Mouse (Mus musculus) cerebellum, postnatal 4 days (tissue): ENCODE measurements at regions not wholly inside any gene's neighbourhood (a gene's known extent, or its start where the extent isn't known, plus 50 kb on each side); places are given as distances from the start of the nearest gene placed in this dataset.

Experiments used
- DNase-seq, 2 experiments: peaks; one replicate each; pipeline ENCODE4 v3.0.0; 2022; ENCODE audit warnings: low spot score in 2 of 2, mixed read lengths in 1 of 2

DNA sequence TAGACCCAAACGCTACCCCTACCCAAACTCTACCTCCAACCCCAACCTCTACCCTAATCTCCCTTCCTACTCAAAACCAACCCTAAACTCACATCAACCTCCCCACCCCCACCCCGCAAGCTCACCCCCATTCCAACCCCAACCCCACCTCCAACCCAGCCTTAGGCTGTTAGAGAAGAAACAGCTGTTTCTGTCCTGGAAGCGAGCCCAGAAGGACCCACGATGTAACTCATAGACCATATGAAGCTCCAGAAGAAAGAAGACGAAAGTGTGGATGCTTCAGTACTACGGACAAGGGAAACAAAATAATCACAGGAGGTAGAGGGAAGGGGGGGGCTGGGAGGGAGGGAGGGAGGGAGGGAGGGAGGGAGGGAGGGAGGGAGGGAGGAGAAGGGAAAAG lies 58.4 kb downstream of the Sox11 start:
- DNase-seq, result no peak

DNA sequence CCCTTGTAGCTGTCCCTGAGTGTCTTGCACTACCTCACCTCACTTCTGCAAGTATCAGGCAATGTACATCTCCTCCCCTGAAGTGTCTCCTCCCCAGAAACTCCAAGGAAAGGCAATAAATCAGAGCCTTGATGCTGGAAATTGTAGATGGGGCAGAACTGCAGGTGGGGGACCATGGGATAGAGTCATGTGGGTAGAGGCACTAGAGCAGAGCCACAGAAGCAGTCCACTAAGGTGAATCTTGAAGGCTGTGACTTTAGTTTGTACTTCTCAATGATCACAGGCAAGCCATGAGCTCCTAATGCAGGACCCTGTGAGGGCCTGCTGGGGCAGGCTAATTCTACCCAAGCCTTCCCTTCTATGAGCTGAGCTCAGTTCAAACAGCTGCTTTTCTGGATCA lies 80.4 kb downstream of the Sox11 start:
- no peak for DNase-seq

DNA sequence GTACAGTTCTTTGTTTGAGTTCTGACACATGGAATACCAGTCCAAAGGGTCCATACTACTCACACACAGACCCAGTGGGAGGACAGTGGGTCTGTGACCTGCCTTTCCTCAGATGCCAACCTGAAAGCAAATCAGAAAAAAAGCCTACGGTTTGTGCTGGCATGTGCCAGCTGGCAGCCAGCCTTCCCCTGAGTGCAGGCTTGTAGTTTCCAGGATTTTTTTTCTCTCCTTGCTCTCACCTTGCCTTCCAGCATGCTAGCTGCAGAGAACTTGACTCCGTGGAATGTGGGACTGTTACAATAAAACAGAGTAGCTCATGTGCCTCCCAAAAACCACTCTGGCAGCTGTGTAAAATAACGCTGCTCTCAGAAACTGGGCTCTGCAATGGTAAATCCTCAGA lies 88.2 kb downstream of the Sox11 start:
- DNase-seq, result no peak

DNA sequence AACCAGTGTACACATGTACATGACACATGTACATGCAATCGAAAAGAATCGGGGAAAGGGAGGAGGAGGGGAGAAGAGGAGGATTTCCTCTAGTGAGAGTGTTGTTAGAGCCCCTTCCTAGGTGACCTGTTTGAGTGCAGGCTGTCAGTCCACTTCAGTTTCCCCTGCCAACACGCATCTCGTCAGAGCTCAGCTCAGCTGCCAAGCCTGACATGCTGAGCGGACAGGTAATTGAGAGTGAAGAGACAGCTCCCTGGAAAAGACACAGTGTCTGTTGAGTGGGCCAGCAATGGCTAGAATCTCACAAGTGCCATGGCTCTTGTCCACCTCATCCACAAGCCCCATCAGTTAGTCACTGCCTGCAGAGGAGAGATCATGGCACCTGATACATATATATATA lies 90.9 kb downstream of the Sox11 start:
- DNase-seq, result no peak

DNA sequence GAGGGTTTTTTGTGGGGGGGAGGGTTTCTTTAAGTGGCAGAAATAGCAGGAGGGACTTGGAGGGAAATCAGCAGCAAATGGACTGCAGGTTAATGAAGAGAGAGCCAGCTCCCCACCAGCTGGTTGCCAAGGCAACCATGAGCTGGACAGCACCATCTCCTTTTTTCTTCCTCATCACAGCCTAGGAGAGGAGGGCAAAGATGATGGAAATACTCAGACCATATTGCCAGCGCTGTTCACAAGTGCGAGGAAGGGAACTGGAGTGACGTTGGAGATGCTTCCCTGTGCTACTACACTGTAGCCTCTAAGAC lies 93.9 kb downstream of the Sox11 start:
- DNase-seq, result peak in 1 of 2 experiments; percentile 30

DNA sequence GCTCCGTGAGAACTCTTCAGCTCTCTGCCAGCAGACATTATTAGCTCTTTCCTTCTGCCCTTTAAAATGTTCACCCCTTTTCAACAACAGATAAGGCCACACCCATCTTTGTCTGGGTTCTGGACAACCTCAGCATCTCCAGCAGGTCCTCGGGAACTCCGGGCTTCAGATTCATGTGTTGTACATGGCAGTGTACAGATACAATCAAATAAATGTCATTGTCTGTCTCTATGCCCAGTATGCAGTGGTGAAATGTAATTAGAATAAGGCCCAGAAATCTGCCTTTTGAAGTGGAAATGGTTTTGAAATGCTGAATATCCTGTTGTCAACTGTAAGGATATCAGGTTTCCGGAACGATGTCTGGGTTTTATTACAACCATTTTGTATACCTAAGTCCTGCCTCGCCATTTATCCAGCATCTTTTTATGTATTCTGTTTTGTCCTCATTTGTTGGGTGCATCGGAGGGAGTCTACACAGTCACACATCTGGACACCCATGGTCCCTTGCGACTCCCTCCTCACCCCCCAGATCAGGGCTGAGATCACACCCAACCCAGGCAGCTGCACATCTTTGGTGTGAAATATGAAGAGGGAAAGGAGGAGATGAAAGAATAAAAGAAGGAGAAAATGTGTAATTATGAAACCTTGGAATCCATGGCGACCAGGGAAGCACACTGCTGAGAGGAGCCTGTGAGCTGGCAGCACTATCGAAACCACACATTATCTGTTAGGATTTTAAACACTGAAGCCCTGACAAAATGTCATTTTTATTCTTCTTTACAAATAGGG lies 94.4 kb downstream of the Sox11 start:
- no peak for DNase-seq

DNA sequence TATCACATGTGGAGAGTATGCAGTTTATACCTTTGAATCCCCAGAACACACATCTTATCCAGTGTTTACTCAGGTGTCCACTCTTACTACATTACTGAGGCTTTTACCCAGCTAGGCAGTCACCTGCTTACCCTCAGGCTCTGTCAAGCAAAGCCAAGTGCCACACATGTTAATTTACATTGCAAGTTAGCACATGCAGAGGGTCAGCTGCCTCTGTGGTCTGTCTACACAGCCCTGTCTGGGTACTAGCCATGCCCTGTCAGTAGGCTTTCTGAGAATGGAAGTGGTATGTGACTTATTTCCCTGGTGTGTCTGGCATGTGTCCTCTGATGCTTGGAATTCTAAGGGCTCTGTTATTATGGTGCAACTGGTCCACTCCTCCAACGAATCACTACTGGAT lies 106.6 kb downstream of the Sox11 start:
- no peak for DNase-seq

DNA sequence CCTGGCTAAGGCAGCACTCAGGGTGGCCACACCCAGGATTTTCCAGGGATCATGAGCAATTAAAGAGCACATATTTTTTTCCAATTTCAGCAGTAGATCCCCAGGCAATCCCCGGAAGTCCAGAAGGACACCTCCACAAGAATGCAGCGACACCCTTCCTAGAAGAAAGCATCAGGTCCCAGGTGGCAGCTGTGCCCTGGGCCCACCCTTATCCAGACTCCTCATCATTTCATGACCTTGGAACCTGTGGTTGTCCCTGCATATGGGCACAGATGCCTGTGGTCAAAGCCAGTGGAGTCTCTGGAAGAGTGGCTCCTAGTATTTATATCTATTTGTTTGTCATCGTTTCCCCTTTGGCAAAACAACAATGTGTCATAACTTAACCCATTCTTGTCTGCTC lies 120.8 kb downstream of the Sox11 start:
- DNase-seq, result no peak

DNA sequence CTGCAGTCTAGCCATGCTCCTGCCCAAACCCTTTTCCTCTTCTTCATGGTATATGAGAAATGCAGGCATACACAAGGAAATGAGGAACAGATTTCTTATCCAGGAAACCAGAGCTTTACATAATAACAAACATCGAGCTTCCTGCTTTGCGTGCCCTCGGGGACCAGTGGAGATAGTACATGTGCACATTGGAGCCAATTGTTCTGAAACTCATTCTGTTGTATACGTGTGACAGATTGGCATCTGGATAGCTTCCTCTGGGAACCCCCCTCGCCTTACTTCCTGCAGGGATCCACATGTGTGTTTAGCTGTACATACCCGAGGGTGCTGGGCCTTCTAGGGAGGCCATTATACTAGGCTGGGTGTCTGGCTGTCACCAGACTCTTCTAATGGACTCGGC lies 141.2 kb downstream of the Sox11 start:
- no peak for DNase-seq

DNA sequence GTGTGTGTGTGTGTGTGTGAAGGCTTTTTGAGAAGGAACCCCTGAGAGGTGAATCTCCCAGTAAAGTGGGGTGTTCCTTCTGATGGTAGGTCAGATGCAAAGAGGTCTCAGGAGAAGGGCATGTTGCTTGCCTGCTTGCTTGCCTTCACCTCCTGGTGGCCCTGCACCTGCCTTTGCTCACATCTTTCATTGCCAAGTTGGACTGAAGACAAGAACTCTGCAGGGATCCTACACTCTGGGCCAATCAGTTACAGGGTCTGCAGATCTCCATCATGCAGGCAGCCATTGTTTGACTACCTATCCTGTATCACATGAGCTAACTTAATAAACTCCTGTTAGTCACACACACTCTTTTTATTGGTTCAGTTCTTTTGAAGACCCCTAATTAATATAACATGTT lies 148.4 kb downstream of the Sox11 start:
- DNase-seq, result peak in 1 of 2 experiments; percentile 13

DNA sequence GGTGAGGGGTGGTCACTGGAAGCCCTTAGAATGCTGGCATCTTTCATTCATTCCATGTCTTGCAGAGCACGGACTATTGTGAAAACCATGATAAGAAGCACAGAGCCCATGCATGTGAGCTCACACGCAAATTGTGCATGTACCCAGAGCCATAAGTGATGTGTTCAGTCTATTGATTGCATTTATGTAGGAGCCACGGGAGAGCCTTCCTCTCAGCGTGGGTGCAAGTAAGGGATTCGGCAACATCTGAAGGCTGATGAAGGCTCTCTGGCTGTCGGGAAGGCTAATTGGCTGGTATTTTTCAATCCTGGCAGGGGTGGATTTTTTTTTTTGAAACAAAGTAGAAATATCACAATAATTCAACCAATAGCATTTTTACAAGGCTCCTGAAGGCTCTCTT lies 150.5 kb downstream of the Sox11 start:
- DNase-seq, result no peak

DNA sequence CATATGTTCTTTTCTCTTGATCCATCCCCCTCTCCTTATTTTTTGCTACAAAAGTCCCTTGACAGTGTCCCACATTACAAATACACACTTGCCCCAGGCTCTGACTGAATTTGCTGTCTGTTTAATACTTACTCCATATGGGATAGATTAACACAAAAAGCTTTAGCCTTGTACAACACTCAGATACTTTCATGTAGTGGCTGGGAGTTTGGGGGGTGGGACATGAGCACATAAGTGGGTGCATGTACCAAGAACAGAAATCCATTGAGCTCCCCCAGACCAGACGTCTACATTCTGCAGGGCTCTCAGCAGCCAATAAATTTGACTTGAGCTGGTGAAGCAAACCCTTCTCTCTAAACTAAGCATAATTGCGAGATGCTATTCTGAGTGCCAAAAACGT lies 154.9 kb downstream of the Sox11 start:
- no peak for DNase-seq

DNA sequence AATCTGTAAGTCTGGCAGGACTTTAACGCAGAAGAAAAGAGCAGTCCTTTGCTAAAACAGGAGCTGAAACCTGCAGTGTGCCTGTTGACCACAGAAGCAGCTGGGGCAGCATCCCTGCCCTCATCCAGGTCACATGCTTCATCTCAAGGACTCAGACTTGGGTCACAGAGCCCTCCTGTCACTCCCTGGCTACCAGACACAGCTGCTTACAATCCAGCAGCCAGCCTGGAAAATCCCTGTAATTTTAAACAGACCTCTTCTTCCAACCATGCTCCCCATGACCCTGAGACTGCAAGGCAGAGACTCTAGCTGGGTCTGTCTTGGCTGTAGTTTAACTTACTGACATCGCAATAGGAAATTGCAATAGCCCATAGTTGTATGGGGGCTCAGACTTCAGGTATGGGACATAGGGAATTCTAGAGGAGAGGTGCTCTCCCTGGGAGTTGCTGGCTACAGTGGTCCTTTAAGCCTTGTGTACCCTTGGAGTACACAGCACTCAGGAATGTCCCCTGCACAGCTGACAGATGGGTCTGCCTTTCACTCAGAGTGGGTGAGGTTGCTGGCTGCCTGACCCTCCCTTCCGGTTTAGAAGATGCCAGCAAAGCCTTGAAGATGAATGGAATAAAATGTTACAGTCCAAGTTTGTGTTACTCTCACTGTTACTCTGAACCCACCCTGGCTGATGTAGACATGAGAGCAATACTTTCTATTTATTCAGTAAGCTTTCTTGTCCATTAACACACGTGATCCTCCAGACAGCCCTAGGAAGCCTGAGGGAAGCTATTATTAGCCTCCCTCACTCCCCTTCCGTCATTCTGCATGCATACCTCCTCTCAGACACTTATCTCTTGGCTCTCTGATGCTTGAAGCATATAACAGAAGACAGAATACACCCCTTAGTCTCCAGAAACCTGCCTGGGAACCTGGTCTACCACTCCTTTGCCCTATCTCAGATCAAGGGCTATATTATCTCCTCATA lies 159.7 kb downstream of the Sox11 start:
- no peak for DNase-seq

DNA sequence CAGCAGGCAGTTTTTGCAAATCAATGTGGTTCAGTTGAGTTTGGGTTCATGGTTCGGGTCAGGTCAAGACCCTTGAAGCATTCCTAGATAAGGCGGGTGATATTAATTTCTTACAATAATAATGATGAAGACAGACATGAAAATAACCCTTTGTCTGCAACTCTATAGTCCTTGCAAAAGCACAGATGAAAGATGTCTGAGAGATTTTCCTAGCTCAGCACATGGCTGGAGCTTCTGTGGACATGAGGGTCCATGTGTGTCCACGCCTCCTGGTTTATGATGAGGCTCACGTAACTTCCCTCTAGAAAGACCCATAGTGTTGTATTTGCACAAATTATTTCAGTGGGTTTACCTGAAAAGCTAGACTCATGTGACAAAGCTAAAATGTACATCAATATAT lies 168.8 kb downstream of the Sox11 start:
- DNase-seq, result no peak

DNA sequence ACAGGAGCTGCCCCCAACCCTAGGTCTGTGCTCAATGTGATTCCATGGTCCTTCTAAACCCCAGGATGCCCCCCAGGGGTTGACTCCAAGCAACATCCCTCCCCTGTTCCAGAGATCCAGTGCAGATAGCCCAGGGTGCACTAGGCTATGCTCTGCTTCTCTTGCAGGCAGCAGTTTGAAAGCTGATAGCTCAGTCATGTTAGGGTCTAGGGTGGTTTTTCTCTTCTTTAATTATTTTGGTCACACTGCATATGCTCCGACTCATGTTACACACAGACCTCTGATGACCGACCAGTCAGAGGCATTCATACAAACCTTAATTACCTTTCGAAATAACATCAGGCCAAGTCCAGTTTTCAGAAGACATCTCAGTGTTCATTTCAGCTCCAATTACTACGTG lies 169.2 kb downstream of the Sox11 start:
- DNase-seq, result no peak

DNA sequence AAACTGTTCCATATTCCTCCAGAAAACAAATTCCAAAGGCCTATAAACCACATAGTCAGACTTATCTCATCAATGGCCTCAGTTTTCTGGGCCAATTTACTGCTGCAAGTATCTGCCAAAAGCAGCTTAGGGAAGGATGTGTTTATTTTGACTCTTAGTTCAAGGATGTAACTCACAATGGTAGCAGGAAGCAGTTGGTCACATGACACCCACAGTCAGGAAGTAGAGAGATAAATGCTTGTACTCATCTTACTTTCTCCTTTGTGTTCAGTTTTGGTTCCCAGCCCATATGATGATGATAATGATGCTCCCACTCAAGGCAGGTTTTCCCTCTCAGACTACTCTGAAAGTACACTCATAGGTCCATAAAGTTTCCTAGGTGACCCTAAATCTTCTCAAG lies 170.8 kb downstream of the Sox11 start:
- no peak for DNase-seq

DNA sequence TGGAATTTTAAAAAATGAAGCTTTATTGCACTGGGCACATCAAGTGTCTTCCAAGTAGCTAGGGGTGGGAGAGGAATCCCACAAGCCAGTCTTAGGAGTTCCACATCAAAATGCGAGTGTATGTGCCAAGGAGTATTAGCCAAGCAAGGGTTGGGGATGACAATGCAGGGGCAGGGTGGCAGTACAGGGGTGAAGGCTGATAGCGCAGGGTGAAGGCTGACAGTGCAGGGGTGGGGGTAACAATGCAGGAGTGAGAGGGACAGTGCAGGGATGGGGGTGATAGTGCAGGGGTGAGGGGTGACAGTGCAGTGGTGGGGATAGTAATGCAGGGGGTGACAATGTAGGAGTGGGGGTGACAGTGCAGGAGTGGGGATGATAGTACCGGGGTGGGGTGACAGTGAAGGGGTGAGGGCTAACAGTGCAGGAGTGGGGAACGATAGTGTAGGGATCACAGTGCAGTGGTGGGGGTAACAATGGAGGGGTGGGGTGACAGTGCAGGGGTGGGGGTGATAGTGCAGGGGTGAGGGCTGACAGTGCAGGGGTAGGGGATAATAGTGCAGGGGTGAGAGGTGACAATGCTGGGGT lies 177.4 kb downstream of the Sox11 start:
- no peak for DNase-seq

DNA sequence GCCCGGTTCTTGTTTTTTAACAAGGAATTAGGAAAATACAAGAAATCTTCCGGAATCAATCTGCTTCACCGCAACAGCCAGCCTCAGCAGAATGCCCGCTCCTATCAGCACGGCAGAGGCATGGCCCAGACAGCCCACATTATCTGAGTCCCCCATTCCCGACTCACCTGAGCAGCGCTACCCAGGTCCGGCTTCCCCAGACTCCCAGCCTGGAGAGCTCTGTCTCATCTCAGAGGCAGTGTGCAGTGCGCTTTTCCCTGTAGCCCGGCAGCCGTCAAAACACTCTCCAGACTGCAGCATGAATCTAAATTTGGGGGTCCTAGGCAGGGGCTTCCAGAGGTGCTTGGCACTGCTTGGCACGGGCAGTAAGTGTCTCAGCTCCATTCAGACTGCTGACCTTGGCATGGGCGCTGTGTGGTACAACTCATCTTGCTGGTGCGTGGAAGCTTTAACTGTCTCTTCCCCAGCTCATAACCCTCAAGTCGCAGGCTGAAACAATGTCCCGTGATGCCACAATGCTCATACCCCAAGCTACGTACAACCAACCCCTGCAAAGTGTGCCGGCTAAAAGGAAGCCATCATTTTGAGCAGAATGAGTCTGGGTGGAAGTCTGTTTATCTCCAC lies 182.2 kb downstream of the Sox11 start:
- no peak for DNase-seq

DNA sequence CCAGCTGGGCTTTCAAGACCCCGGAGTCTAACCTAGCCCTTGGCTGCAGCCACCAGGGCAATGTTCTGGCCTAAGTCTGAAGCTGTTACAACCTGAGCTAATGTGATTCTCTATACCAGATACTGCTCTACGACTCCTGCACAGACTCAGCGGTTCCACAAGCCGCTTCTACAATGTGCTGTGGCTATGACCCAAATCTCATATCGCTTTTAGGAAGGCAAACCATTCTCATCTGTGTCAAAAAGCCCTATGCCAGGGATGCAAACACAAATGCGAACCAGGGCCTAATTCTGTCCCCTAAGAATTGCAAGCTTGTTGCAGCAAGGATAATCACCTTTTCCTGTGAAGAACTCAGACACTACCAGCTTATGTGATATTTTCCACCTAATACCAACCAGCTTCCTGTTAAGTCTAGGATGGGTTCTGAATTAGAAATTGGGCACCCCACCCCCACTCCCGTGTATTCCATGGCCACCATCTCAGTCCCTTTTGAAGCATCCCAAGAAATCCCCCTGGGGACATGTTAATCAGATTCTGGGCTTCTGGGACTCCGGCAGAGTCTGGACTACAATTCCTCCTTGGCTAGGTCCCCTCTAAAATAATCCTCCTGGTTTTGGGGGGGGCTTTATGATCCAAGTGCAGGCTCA lies 182.8 kb downstream of the Sox11 start:
- DNase-seq, result no peak

DNA sequence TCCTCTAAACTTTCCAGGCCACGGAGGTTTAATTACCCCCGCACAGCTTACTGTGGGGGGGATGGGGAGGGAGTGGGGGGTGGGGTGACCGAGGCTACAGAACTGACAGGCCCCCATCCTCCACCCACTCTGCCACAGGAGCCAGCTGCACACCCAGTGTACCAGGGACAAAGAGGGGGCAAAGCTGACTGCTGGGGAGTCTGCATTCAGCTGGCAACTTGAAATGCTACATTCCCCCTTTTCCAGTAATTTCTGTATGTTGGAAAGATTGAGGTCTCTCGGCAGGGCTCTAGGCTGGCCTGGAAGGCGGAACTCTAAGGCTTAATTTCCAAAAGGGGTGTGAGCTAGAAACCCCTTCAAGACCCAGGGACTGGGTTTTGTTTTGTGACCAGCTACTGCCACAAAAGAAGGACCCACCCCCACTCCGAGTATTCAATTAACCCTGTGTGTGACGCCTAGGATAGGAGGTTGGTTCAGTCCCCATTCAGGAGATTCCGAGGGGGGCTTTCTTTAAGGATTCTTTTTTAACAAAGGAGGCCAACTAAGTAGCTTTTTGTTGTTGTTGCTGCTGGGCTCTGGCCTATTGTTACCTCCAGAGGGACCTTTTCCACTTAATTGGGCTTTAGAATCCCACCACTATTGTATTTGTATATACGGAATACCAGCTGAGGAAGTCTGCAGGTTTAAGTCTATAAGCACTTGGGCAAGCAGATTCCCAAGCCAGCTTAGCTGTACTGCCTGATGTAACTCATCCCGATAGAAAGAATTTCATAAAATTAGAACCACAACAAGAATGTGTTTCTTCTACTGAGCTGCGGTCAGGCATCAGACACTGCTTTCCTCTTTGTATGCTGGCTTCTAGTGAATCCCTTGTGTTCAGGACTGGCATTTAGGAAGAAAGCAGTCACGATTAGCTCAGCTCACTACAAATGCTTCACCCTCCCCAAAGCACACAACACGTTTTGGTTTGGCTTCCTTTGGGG lies 191.2 kb downstream of the Sox11 start:
- no peak for DNase-seq

DNA sequence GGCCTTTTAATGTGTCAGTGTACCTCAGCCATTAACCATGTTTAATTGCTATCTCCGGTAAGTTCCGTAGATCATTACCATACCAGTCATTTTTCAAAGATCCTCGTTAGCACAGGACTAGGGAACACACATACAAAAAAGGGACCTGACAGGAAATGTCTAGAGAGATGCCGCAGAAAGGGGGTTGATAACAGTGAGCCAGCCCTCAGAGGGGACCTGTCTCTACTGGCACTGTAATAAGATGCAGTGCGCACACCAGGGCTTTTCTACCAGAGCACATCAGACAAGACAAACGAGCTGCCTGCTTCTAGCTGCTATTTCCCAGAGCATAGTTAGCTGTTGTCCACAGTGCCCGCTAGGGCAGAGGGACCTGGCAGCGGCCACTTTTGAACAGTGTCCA lies 199.1 kb downstream of the Sox11 start:
- DNase-seq, result no peak
